8 mouse cellular contexts compared by ENCODE assay signal in genomic region chrX:71365011-71365410, GRCm38 (mm10). TPM values are rescaled to one million over a fixed set of nuclear protein-coding genes. Genes with fewer than 3 reads are reported as not detected.
DNase-seq lines count a peak whose midpoint lies in the region; ATAC-seq and TF ChIP-seq lines count a peak whose summit lies in the region.

No protein-coding gene starts in this region.

- peak; percentile 5 to 13 for DNase-seq in thymus, adult 18-20 months
- no peak for DNase-seq in thymus, postnatal 0 days (ENCODE audit: low spot score)
- DNase-seq in cerebellum, adult 9-10 months = peak; percentile 64
- peak; percentile 7 to 15 for DNase-seq in frontal cortex, postnatal 14 days (ENCODE audit: low spot score in 2 of 2)
- DNase-seq in thymus, postnatal 25 days = peak; percentile 23

- ATAC-seq in intestine, postnatal 0 days = peak; percentile 70
- ATAC-seq in liver, embryonic 12.5 days = peak; percentile 66
- ATAC-seq in neural tube, embryonic 13.5 days (ENCODE audit: low read depth) = peak; percentile 88

- TF ChIP-seq CTCF in intestine, postnatal 0 days (IDR thresholded peaks at IDR 0.05; ENCODE audit: low read depth) = no peak

- H3K9me3 ChIP-seq in intestine, postnatal 0 days (ENCODE audit: control insufficient read depth) = no peaks in the 10 kb centered on the region
- H3K9me3 ChIP-seq in liver, embryonic 12.5 days (replicated peaks) = no peaks in the 10 kb centered on the region
- no peaks in the 10 kb centered on the region for H3K9me3 ChIP-seq in neural tube, embryonic 13.5 days

- 15% methylated on average over 14 of the region's 20 CpGs for WGBS in intestine, postnatal 0 days
- WGBS in liver, embryonic 12.5 days (ENCODE audit: insufficient replicate concordance) = 30% methylated on average over 12 of the region's 20 CpGs
- WGBS in neural tube, embryonic 13.5 days = 24% methylated on average over 12 of the region's 20 CpGs

- no peaks in the 10 kb centered on the region for H3K27me3 ChIP-seq in intestine, postnatal 0 days (replicated peaks; ENCODE audit: control insufficient read depth, insufficient read depth, low read length)
- H3K27me3 ChIP-seq in liver, embryonic 12.5 days (replicated peaks) = no peaks in the 10 kb centered on the region
- no peaks in the 10 kb centered on the region for H3K27me3 ChIP-seq in neural tube, embryonic 13.5 days

- H3K4me1 ChIP-seq in intestine, postnatal 0 days (replicated peaks; ENCODE audit: control insufficient read depth, insufficient read depth, low read length) = no peaks in the 10 kb centered on the region
- H3K4me1 ChIP-seq in liver, embryonic 12.5 days = peaks cover 15% of the 10 kb centered on the region
- H3K4me1 ChIP-seq in neural tube, embryonic 13.5 days (replicated peaks) = peaks cover 6% of the 10 kb centered on the region; the same call in 1 of the 2 replicates

- peak overlapping the region; percentile 70 for H3K4me2 ChIP-seq in intestine, postnatal 0 days (replicated peaks; ENCODE audit: low read depth)
- H3K4me2 ChIP-seq in liver, embryonic 12.5 days = peak overlapping the region; percentile 78
- H3K4me2 ChIP-seq in neural tube, embryonic 13.5 days = peak overlapping the region; percentile 56

- H3K36me3 ChIP-seq in intestine, postnatal 0 days (ENCODE audit: control insufficient read depth, insufficient read depth) = no peaks in the 10 kb centered on the region
- H3K36me3 ChIP-seq in liver, embryonic 12.5 days = no peaks in the 10 kb centered on the region
- H3K36me3 ChIP-seq in neural tube, embryonic 13.5 days = no peaks in the 10 kb centered on the region

- H3K27ac ChIP-seq in intestine, postnatal 0 days (ENCODE audit: low read depth, low read length) = peak overlapping the region; percentile 79
- peak overlapping the region; percentile 79 for H3K27ac ChIP-seq in liver, embryonic 12.5 days
- peak overlapping the region; percentile 80 for H3K27ac ChIP-seq in neural tube, embryonic 13.5 days (replicated peaks)

- peak overlapping the region; percentile 77 for H3K9ac ChIP-seq in intestine, postnatal 0 days (ENCODE audit: low read depth, low read length)
- peak overlapping the region; percentile 84 for H3K9ac ChIP-seq in liver, embryonic 12.5 days
- peak overlapping the region; percentile 83 for H3K9ac ChIP-seq in neural tube, embryonic 13.5 days

- H3K4me3 ChIP-seq in intestine, postnatal 0 days (ENCODE audit: low read depth, low read length) = peak overlapping the region; percentile 59
- peak overlapping the region; percentile 76 for H3K4me3 ChIP-seq in liver, embryonic 12.5 days
- H3K4me3 ChIP-seq in neural tube, embryonic 13.5 days = peak overlapping the region; percentile 63

RNA-seq across cellular contexts. Expression of gene Mtmr1, which starts 0.5 kb away (rescaled TPM):
- polyA plus RNA-seq in thymus, postnatal 0 days (2015; fragmentation: Nextera tagmentation; extraction: Ambion mirVana) = 18.6 and 22.2 TPM in 2 replicates
- polyA plus RNA-seq in intestine, postnatal 0 days (2015; fragmentation: Nextera tagmentation; extraction: Ambion mirVana) = 9.3 and 9.4 TPM in 2 replicates
- 8.4 and 9.7 TPM in 2 replicates for polyA plus RNA-seq in liver, embryonic 12.5 days (2016; fragmentation: Nextera tagmentation; extraction: Ambion mirVana)
- polyA plus RNA-seq in neural tube, embryonic 13.5 days (2015; fragmentation: Nextera tagmentation; extraction: Ambion mirVana) = 16.3 and 17.2 TPM in 2 replicates
